Mouse (Mus musculus) gastrocnemius, postnatal 25 days (tissue): ENCODE data around the gene Fam228b. TPM values are rescaled to one million over a fixed set of nuclear protein-coding genes. Genes with fewer than 3 reads are reported as not detected.

Experiments used
- total RNA-seq, 2 experiments: library from RNA; stranded (reverse); gene quantifications; 1 replicate in 1 of 2; 2 replicates in 1 of 2; pipeline ENCODE4 v1.2.3; 2021

Gene Fam228b
- total RNA-seq, 2 experiments from 2014 or later, result 4.7 to 5.0 TPM

Other genes starting within 250 kb of the Fam228b start
- gene Itsn2, start 176.6 kb downstream of the Fam228b start, total RNA-seq, result 10 to 100 TPM; 17.9 to 22.2 TPM
- gene Gm3625, start 176.3 kb downstream of the Fam228b start, total RNA-seq, result not detected
- gene Fam228a, start 30.8 kb downstream of the Fam228b start, total RNA-seq, result under 1 TPM; 0.11 to 0.18 TPM
- 1 to 10 TPM; 1.4 TPM for gene Pfn4, start 245 bp downstream of the Fam228b start, total RNA-seq
- 10 to 100 TPM; 31.8 to 35.6 TPM for gene Sf3b6, start 48.3 kb upstream of the Fam228b start, total RNA-seq
- 1 to 10 TPM in 1 of 2 experiments, under 1 TPM in 1; 0.56 to 1.0 TPM for gene Fkbp1b, start 72.3 kb upstream of the Fam228b start, total RNA-seq
- gene Wdcp, start 74.0 kb upstream of the Fam228b start, total RNA-seq, result 1 to 10 TPM; 4.6 TPM
- gene Mfsd2b, start 105.1 kb upstream of the Fam228b start, total RNA-seq, result under 1 TPM; 0.32 to 0.41 TPM
- 10 to 100 TPM; 83.8 to 96.3 TPM for gene Ubxn2a, start 138.4 kb upstream of the Fam228b start, total RNA-seq
- 10 to 100 TPM; 16.0 to 16.6 TPM for gene Atad2b, start 148.1 kb upstream of the Fam228b start, total RNA-seq